Mouse (Mus musculus): ENCODE data around the gene Tnfrsf1b. TPM values are rescaled to one million over a fixed set of nuclear protein-coding genes. Genes with fewer than 3 reads are reported as not detected.
"Not testable (repeated sequence)": the region's sequence is repeated elsewhere in the genome, so short reads cannot be mapped to it uniquely, and the experiment has no call there.

Tnfrsf1b gene
- polyA plus RNA-seq, 1 experiment from 2014 or later, result 5.9 TPM

DNA sequence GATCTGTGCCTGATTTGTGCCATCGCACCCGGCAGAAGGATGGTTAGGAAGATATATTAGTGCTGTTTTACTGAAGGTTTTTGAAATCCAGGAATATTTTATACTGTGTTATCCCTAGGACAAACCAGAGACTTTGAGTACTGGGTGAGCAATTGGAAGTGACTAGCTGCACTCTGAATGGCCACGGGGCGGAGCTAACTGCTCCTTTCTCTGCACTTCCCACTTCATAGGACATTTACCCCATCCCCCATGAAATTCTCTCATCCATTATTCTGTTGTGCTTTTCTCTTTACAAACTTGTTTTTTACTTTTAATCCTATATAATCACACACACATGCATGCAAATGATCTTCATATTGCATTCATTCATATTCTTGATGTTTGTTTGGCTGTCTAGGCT is 50.1 kb downstream of the Tnfrsf1b start:
- H3K9me3 ChIP-seq, result no peaks in the 10 kb centered on the region
- no peaks in the 10 kb centered on the region for H3K36me3 ChIP-seq
- no peak for ATAC-seq (ENCODE audit: insufficient read depth, low FRiP score, low read depth)
- H3K4me1 ChIP-seq, result peaks cover 13% of the 10 kb centered on the region
- H3K27me3 ChIP-seq (replicated peaks), result no peaks in the 10 kb centered on the region
- 73% methylated on average over 4 of the region's 4 CpGs for WGBS
- no peak overlapping the region for H3K4me2 ChIP-seq
- H3K27ac ChIP-seq, result no peak overlapping the region
- H3K9ac ChIP-seq, result no peak overlapping the region
- H3K4me3 ChIP-seq (replicated peaks), result no peak overlapping the region

DNA sequence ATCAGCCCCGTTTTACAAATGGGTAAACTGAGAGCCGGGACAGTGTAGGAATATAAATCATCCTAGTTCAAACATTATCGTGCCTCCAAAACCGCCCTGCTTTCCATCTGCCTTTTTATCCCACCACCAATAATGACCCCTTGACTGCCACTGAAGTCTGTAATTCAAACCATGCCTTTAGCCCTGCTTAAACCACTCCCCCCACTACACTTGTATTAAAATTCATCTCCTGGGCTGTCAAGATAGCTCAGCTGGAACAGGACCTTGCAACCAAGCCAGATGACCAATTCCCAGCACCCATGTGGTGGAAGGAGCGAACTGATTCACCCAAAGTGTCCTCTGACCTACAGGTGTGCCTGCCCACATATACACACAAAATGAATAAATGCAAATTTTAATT is 51.5 kb downstream of the Tnfrsf1b start:
- Histone ChIP-seq H3K9me3 (no peaks in the 10 kb centered on the region), H3K36me3 (no peaks in the 10 kb centered on the region), H3K4me3 (replicated peaks) (peak overlapping the region; percentile 91), H3K9ac (no peak overlapping the region), H3K27ac (no peak overlapping the region), H3K27me3 (replicated peaks) (no peaks in the 10 kb centered on the region), H3K4me1 (peaks cover 11% of the 10 kb centered on the region), H3K4me2 (0 out of 2 replicates have a peak overlapping the region, but pooled peaks have one; percentile 83)
- 19% methylated on average over 5 of the region's 5 CpGs for WGBS
- no peak for ATAC-seq (ENCODE audit: insufficient read depth, low FRiP score, low read depth)

DNA sequence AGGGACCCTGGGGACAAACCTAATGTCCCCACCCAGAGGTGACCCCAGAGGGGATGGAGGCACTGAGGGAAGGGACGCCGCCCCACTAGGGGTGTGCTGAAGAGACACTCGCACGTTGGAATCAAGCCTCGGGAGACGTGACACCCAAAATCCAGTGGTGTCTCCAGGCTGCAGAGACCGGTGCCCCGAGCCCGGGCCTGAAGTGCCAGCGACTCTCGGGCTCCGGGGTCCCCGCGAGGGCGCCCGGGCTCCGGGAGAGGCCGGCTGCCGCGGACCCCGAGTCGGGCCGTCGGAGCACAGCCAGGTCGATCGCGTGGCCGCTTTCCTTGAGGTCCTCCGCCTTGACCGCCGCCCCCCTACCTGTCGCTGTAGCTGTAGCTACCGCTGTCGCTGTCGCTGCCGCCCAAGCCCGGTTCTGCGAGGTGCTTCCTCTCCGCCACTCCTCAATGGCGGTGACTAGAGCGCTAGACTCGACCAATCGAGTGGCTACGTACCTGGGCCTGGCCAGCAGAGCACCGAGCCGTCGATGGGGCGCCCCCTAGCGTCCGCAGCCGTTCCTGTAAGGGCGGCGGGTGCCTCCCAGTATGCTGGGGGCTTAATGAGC is 52.0 kb downstream of the Tnfrsf1b start, which contains the start of gene Vps13d:
TSS of gene Vps13d (minus strand) at position 447 of the 604 bp plus-strand sequence.
- ATAC-seq (ENCODE audit: insufficient read depth, low FRiP score, low read depth), result peak; percentile 90
- Histone ChIP-seq H3K4me3 (replicated peaks) (peak within 1 kb of the TSS; percentile 91), H3K9me3 (no peaks in the 10 kb centered on the region), H3K9ac (peak within 1 kb of the TSS; percentile 81), H3K36me3 (peaks cover 3% of the 10 kb centered on the region; the same call in 1 of the 2 replicates), H3K27ac (peak within 1 kb of the TSS; percentile 69), H3K4me1 (peaks cover 8% of the 10 kb centered on the region), H3K27me3 (replicated peaks) (no peaks in the 10 kb centered on the region), H3K4me2 (peak within 1 kb of the TSS; percentile 83)
- under 1% methylated on average over 52 of the region's 53 CpGs for whole genome bisulfite sequencing

DNA sequence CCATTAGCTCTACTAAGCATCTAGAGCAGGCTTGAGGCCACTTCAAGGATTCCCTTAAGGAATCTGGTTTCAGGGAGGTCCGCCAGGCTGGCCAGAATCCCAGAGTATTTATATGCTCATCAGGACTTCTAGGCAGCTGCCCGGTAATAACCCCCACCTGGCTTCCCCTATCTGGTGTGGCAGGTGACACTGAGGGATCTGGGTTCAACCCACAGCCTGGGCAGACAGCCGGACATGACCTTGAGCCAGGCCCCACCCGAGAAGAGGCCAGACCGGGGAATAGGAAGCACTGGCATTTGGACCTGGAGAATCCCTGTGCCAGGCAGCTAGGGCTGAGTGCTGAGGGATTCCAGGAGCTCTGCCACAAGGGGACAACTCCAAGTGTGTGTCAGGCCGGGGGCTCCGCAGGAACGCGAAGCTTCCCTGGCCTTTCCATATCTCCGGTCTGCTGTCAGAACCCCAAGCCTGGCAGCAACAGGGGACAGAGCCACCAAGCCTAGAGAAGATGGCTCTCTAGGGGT is 52.6 kb downstream of the Tnfrsf1b start:
- Histone ChIP-seq H3K36me3 (peaks cover 8% of the 10 kb centered on the region; the same call in 1 of the 2 replicates), H3K9ac (peak overlapping the region; percentile 81), H3K9me3 (no peaks in the 10 kb centered on the region), H3K27ac (peak overlapping the region; percentile 69), H3K27me3 (replicated peaks) (no peaks in the 10 kb centered on the region), H3K4me2 (peak overlapping the region; percentile 83), H3K4me1 (peaks cover 8% of the 10 kb centered on the region), H3K4me3 (replicated peaks) (peak overlapping the region; percentile 91)
- under 1% methylated on average over 10 of the region's 10 CpGs for WGBS
- peak; percentile 24; the same call in 1 of the 2 replicates for ATAC-seq (ENCODE audit: insufficient read depth, low FRiP score, low read depth)

DNA sequence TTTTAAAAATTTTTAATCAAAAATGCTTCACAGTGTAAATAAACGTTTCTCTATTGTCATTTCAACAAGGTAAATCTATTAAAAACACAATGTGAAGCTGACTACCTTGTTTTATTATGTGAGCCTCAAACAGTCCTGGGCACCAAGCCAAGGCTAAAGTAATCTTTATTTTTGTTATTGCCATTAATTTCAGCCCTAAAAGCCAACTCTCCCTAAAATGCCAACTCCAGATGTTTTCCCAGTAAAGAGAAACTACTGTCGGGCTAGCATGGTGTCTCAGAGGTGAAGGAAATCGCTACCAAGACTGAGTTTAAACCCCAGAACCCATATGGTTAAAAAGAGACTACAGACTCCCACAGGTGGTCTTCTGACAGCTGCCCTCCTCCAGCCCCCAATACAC is 53.3 kb downstream of the Tnfrsf1b start:
- H3K4me1 ChIP-seq, result peaks cover 8% of the 10 kb centered on the region
- no peaks in the 10 kb centered on the region for H3K9me3 ChIP-seq
- H3K9ac ChIP-seq, result no peak overlapping the region
- H3K27ac ChIP-seq, result peak overlapping the region; percentile 33; the same call in 1 of the 2 replicates
- no peak for ATAC-seq (ENCODE audit: insufficient read depth, low FRiP score, low read depth)
- peak overlapping the region; percentile 83 for H3K4me2 ChIP-seq
- H3K27me3 ChIP-seq (replicated peaks), result no peaks in the 10 kb centered on the region
- 24% methylated on average over 3 of the region's 3 CpGs for WGBS
- peak overlapping the region; percentile 91 for H3K4me3 ChIP-seq (replicated peaks)
- H3K36me3 ChIP-seq, result peaks cover 8% of the 10 kb centered on the region; the same call in 1 of the 2 replicates

DNA sequence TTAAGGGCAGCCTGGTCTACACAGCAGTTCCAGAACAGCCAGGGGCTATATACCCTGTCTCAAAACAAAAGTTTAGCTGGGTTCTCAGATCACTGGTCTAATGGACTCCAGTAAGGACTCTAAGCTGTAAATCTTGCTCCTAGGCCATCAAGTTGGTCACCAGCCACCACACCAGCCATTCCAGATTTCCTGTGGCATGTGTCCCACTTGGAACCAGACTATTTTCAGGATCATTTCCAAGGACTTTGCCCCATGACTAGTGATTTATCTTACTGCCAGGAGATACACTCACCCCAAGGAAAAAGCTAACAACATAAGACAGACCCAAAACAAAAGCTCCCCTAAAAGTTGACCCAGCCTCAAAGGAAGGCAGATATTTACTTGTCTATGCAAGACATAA is 54.0 kb downstream of the Tnfrsf1b start:
- H3K27me3 ChIP-seq (replicated peaks), result no peaks in the 10 kb centered on the region
- H3K4me1 ChIP-seq, result peaks cover 8% of the 10 kb centered on the region
- peaks cover 8% of the 10 kb centered on the region; the same call in 1 of the 2 replicates for H3K36me3 ChIP-seq
- H3K4me3 ChIP-seq (replicated peaks), result no peak overlapping the region
- H3K9me3 ChIP-seq, result no peaks in the 10 kb centered on the region
- H3K27ac ChIP-seq, result no peak overlapping the region
- H3K9ac ChIP-seq, result no peak overlapping the region
- H3K4me2 ChIP-seq, result no peak overlapping the region
- ATAC-seq (ENCODE audit: insufficient read depth, low FRiP score, low read depth), result no peak

DNA sequence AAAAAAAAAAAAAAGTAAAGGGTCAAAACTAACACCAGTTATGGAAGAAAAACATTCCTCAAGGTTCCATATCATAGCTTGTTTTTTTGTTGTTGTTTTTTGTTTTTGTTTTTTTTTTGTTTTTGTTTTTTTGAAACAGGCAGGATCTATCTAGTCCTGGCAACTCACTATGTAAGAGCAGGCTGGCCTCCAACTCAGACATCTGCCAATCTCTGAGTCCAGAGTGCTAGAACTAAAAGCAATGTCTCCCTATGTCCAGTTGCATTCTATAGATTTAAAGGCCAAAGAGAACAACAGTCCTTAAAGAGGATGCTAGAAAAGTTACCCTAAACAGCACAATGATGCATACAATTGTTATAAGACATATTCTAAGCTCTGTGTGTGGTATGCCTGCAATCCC is 58.1 kb downstream of the Tnfrsf1b start:
- Histone ChIP-seq H3K4me3 (replicated peaks) (no peak overlapping the region), H3K27me3 (replicated peaks) (no peaks in the 10 kb centered on the region), H3K9me3 (no peaks in the 10 kb centered on the region), H3K36me3 (peaks cover 20% of the 10 kb centered on the region), H3K9ac (no peak overlapping the region), H3K4me2 (no peak overlapping the region), H3K27ac (no peak overlapping the region), H3K4me1 (peaks cover 6% of the 10 kb centered on the region)
- no peak for ATAC-seq (ENCODE audit: insufficient read depth, low FRiP score, low read depth)

DNA sequence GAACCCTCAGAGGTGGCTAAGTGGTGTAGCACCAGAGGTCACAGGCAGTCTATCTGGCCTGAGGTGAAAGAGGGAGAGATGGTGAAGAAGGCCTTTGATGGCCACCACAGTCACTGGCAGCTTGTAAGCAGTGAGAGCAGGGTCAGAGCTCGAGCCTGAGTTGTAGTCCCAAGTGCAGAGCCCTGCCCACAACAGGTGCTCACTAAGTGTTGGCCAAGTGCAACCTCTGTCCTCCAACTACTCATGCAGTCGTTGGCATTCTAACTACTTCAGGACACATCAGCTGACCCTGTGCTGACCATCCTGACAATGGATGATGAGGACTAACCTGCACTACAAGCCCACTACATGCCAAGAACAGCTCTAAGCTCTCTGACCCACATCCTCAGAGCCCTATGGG is 59.1 kb downstream of the Tnfrsf1b start:
- 74% methylated on average over 2 of the region's 2 CpGs for WGBS
- no peak for ATAC-seq (ENCODE audit: insufficient read depth, low FRiP score, low read depth)
- peaks cover 23% of the 10 kb centered on the region for H3K36me3 ChIP-seq
- no peak overlapping the region for H3K27ac ChIP-seq
- H3K9ac ChIP-seq, result no peak overlapping the region
- H3K4me1 ChIP-seq, result no peaks in the 10 kb centered on the region
- H3K27me3 ChIP-seq (replicated peaks), result no peaks in the 10 kb centered on the region
- H3K9me3 ChIP-seq, result no peaks in the 10 kb centered on the region
- no peak overlapping the region for H3K4me2 ChIP-seq
- H3K4me3 ChIP-seq (replicated peaks), result no peak overlapping the region

DNA sequence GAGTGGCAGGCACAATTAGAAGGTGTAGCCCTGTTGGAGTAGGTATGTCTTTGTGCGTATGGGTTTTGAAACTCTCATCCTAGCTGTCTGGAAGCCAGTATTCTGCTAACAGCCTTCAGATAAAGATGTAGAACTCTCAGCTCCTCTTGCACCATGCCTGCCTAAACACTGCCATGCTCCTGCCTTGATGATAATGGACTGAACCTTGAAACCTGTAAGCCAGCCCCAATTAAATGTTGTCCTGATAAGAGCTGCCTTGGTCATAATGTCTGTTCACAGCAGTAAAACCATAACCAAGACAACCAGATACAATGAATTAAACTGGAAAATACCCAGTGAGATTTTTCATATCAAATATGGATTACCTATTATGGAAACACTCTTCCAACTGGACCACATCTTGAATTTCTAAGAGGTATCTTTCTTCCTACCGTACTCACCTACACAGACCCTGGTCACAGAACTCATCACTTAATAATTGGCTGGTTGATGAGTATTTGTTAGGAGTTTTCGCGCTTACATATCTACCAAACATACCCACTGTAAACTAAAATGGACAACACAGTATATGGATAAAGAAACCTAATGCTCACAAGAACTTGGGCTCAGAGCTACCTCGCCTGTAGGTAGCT is 67.6 kb downstream of the Tnfrsf1b start:
- no peak overlapping the region for H3K27ac ChIP-seq
- no peaks in the 10 kb centered on the region for H3K27me3 ChIP-seq (replicated peaks)
- H3K36me3 ChIP-seq, result peaks cover 27% of the 10 kb centered on the region
- no peak overlapping the region for H3K4me3 ChIP-seq (replicated peaks)
- H3K9ac ChIP-seq, result no peak overlapping the region
- 93% methylated on average over 5 of the region's 5 CpGs for WGBS
- H3K9me3 ChIP-seq, result no peaks in the 10 kb centered on the region
- H3K4me2 ChIP-seq, result no peak overlapping the region
- no peak for ATAC-seq (ENCODE audit: insufficient read depth, low FRiP score, low read depth)
- H3K4me1 ChIP-seq, result no peaks in the 10 kb centered on the region

DNA sequence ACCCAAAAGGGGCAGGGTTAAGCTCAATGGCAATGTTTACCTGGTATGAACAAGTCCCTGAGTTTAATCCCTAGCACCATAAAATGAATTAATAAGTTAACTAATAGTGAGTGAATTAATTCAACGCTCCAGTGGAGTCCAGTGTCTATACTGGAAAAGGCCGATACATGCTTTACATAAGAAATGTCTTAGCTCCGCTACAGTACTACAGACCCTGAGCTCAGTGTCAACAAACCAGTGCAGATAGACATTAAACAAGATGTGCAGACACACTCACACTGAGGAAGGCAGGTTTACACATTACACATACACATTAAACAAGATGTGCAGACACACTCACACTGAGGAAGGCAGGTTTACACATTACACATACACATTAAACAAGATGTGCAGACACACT is 81.1 kb downstream of the Tnfrsf1b start:
- peaks cover 35% of the 10 kb centered on the region for H3K36me3 ChIP-seq
- H3K4me2 ChIP-seq; H3K9me3 ChIP-seq; H3K4me1 ChIP-seq; ATAC-seq (ENCODE audit: insufficient read depth, low FRiP score, low read depth); H3K27ac ChIP-seq; H3K27me3 ChIP-seq (replicated peaks); H3K9ac ChIP-seq; H3K4me3 ChIP-seq (replicated peaks): not testable (repeated sequence)
- WGBS, result 83% methylated on average over 3 of the region's 3 CpGs

DNA sequence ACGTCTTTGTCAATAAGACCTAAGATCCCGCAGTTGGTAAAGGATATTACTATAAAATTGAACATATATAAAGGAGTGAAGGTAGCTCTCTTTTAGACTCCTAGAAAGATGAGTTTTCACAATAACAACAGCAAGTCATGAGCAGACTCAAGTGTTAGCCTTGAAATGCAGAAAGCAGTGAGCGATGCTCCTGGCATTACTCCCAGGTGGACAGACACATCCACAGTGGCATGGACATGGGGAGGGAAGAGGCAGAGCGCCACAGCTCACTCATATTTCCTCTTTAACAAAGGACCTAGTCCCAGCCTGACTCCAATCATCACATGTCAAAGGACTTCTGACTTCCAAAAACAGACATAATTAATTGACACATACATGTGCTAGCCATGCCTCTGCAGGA is 82.6 kb downstream of the Tnfrsf1b start:
- Histone ChIP-seq H3K4me2 (no peak overlapping the region), H3K4me3 (replicated peaks) (no peak overlapping the region), H3K36me3 (peaks cover 35% of the 10 kb centered on the region), H3K9ac (no peak overlapping the region), H3K4me1 (no peaks in the 10 kb centered on the region), H3K27me3 (replicated peaks) (no peaks in the 10 kb centered on the region), H3K9me3 (no peaks in the 10 kb centered on the region), H3K27ac (no peak overlapping the region)
- WGBS, result 96% methylated on average over 4 of the region's 4 CpGs
- ATAC-seq (ENCODE audit: insufficient read depth, low FRiP score, low read depth), result no peak
